Mouse (Mus musculus) bone marrow macrophage, adult 2 months (primary cell): Measurements from ENCODE around the gene Sh2d1a. TPM values are rescaled to one million over a fixed set of nuclear protein-coding genes. Genes with fewer than 3 reads are reported as not detected.

Source experiments
- H3K27ac ChIP-seq: 2 replicates; pipeline ENCODE4 v1.5.1; 2012; ENCODE audit warnings: low read depth, low read length; ENCODE audit not compliant: insufficient read depth
- H3K4me1 ChIP-seq: 2 replicates; pipeline ENCODE4 v1.6.1; 2012; ENCODE audit warnings: low read length; ENCODE audit not compliant: control insufficient read depth, insufficient read depth
- H3K4me3 ChIP-seq: 2 replicates; pipeline ENCODE4 v1.5.1; 2012; ENCODE audit warnings: mild to moderate bottlenecking, low read length, moderate library complexity; ENCODE audit not compliant: insufficient read depth
- CTCF ChIP-seq: IDR thresholded peaks from 2 replicates; pipeline ENCODE4 v1.5.1; 2012; ENCODE audit warnings: low read depth, mild to moderate bottlenecking, low read length, moderate library complexity
- POLR2A ChIP-seq: IDR thresholded peaks from 2 replicates; pipeline ENCODE4 v1.6.1; 2012; ENCODE audit warnings: mild to moderate bottlenecking, low read depth, low read length, borderline replicate concordance
- polyA plus RNA-seq: library from polyadenylated mRNA; stranded (reverse); fragments of >200 nt; gene quantifications from 2 replicates; pipeline ENCODE4 v1.2.4, GENCODE M21; 2012; ENCODE audit not compliant: missing spikeins, insufficient read depth, insufficient read length

Gene Sh2d1a
- polyA plus RNA-seq, 1 experiment: not detected

DNA sequence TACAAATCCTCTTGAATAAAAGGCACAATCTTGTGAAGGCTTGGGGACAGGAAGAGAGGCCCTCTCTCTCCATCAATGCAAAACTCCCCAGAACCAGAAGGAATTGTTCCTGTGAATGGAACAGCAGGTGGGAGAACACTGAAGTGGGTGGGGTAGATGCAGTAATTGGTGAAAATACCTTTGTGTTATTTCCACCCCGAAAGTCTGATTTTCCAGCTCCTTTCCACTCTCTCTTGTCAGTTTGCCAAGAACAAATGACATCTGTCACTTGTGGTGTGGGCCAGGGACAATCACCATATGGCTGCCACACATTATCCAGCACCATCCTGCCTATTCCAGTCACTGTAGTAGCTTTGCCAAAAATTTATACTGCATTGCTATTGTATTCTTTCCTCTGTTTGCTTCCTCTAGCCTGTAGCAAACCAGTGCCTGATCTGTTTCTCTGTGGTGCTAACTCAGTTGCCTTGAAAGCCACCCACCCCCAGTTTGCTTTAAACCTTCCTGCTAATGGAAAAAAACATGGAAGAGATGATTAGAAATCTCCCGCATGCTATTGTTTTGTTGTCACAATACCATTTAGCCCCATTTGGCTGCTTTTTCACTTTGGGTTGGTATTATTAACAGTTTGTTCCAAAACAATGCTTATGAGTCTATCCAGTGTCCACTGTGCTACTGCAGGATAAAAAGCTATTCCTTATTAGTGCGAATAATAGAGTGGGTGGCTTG, 37.9 kb downstream of the Sh2d1a start:
- Histone ChIP-seq H3K27ac (no peak overlapping the region), H3K4me1 (no peaks in the 10 kb centered on the region), H3K4me3 (no peak overlapping the region)
- TF ChIP-seq CTCF: no peak
- no peak for TF ChIP-seq POLR2A

- Histone ChIP-seq H3K4me1 (no peaks in the 10 kb centered on the region), H3K4me3 (no peak overlapping the region), H3K27ac (no peak overlapping the region)
- no peak for TF ChIP-seq POLR2A
- no peak for TF ChIP-seq CTCF
Measured at GRCm38 (mm10) chrX:42540756-42541053, 38.5 kb downstream of the Sh2d1a start.

DNA sequence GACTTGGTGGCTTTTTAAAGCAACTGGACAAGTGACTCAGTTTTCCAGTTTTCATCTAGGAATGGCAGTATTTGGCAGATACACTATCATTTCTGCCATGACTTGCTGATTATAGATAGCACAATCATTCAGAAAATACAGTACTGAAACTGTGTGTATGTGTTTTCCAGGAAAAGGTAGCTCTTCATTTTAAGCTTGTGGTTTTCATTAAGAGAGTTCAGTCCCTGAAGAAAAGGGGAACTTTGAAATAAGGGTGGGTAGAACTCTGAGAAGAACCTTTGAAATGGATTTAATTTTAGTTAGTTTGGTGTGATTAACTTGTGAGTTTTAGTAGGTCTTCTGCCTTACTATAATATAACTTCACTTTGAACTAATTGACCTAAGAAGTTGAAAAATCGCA, 42.8 kb downstream of the Sh2d1a start:
- H3K27ac ChIP-seq: no peak overlapping the region
- no peaks in the 10 kb centered on the region for H3K4me1 ChIP-seq
- TF ChIP-seq CTCF (no peak), POLR2A (no peak)
- no peak overlapping the region for H3K4me3 ChIP-seq

DNA sequence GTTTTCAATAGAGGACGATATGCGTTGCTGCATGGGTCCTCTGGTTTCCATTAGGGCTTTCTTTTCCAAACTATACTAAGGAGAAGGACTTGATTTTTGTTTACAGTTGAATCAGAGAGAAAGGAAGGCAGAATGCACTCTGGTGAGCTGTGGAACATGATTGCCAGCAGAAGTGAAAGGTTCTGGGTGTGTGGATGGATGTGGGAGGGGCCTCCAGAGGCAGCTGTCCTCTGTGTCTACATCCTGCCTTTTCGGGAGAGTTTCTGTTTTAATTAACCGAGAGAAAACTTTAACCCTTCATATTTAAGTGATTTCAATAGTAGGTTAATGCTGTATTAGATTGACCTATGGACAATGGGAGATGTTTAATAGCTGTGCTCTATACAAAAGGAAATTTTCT, 46.3 kb downstream of the Sh2d1a start:
- Histone ChIP-seq H3K27ac (no peak overlapping the region), H3K4me3 (no peak overlapping the region), H3K4me1 (no peaks in the 10 kb centered on the region)
- TF ChIP-seq CTCF: no peak
- no peak for TF ChIP-seq POLR2A

- H3K27ac ChIP-seq: no peak overlapping the region
- no peak for TF ChIP-seq POLR2A
- TF ChIP-seq CTCF: no peak
- H3K4me1 ChIP-seq: no peaks in the 10 kb centered on the region
- no peak overlapping the region for H3K4me3 ChIP-seq
Measured at GRCm38 (mm10) chrX:42557284-42557683, 55.0 kb downstream of the Sh2d1a start.

- H3K4me3 ChIP-seq: no peak overlapping the region
- TF ChIP-seq CTCF (no peak), POLR2A (no peak)
- no peaks in the 10 kb centered on the region for H3K4me1 ChIP-seq
- no peak overlapping the region for H3K27ac ChIP-seq
Measured at GRCm38 (mm10) chrX:42558683-42559082, 56.4 kb downstream of the Sh2d1a start.

Other genes with a start within 250 kb of the Sh2d1a start
- gene Tex13c2, start 12.8 kb upstream of the Sh2d1a start, polyA plus RNA-seq: not detected in 2 replicates